Mouse (Mus musculus) neutrophil, adult 83 days (primary cell): ENCODE results near the gene Gnai1. TPM values are rescaled to one million over a fixed set of nuclear protein-coding genes. Genes with fewer than 3 reads are reported as not detected.

Source experiments
- total RNA-seq, 2 experiments: library from RNA; stranded (reverse); gene quantifications; one replicate each; pipeline ENCODE4 v1.2.4; 2023

The Gnai1 gene
- total RNA-seq: under 1 TPM; 0.11 to 0.29 TPM

DNA sequence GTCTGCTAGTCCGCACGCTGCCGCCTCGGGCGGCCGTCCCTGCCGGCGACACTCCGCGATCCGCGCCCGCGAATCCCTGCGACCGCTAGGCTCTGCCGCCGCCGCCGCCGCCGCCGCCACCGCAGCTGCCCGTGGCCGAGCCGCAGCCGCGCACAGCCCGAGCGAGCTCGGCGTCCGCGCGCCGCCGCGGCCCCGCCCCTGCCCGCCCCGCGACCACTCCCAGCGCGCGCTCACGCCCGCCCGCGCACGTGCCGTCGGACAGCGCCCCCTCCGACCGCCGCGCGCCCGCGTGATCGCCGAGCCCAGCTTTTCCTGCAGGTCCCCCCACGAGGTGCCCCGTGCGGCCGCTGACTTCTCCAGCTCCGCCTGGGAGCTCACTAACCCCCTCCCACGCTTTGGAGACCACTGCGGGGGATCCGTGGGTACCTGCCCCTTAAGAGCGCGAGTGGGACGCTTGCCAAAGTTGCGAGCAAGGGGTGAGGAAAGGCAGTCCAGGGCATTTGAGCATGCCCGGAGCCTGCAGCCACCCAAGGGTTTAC is at the start of gene Gnai1:
Gene Gnai1, minus strand, starts transcription at position 75 of the 539 bp plus-strand sequence.

